Mouse (Mus musculus) WW6 (cell line): ENCODE results near the gene Scrn2.

Source experiments
- DNase-seq: peaks from one replicate; pipeline ENCODE4 v3.0.0-alpha.2; 2013; ENCODE audit warnings: low read depth, low spot score

Scrn2 gene

DNA sequence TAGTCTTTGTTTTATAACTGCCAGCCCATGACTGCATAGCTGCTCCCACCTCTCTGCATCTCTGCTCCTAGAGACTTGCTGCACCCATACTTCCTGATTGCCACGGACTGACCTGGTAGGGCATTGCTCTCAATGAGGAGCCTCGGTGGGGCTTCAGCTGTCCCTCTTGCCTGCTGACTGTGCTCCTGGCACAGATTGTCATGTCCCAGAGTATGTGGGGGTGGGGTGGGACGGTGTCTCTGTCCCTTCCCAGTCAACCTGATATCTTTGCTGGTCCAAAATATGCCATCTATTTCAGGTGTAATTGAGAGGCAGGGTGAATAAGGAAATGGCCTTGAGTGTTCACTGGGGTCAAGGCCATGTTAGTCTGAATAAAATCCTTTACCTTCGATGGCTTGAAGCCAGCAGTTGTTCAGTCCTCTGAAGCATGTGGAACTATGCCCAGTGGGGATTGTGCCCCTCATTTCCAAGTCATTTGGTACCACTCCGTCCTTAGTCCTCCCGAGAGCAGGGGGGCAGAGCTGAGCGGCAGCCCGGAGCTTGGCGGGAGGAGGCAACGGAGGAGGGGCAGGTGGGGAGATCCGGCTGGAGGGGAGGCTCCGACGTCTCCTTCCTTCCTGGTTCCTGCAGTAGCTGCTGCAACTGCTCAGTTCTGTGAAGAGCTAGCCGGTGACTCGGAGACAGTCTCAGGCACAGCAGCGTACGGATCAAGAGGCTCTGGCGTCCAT, 20.6 kb downstream of the Scrn2 start, which contains the start of gene Osbpl7:
Osbpl7 (plus strand) TSS at position 413 of the 728 bp plus-strand sequence.
- no peak for DNase-seq

DNA sequence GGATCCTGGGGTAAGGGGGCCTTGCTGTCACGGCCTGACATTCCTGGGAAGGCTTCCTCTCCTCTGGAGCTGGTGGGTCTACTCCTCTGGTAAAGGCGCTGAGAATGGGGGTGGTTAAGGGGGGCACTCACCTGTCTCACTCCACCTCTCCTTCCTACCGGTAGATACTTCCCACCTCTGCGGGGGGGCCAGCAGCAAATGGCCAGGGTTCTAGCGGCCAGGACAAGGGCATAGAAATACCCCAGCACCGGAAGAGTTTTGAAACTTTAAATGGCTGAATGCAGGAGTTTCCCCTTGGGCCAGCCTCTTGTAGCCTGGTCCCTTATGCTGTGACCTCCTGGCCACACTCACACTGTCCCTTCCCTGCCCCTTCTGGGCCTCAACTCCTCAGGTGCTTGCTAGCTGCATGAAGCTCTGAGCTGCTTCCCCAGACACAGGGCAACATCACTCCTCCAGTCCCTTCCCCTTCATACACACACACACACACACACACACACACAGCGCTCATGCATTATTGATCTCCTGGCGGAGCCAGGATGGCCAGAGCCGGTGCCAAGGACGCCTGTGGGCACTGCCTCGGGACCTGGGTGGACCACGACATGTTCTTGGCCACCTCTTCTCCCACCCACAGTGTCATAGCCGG, 21.3 kb downstream of the Scrn2 start:
- no peak for DNase-seq

DNA sequence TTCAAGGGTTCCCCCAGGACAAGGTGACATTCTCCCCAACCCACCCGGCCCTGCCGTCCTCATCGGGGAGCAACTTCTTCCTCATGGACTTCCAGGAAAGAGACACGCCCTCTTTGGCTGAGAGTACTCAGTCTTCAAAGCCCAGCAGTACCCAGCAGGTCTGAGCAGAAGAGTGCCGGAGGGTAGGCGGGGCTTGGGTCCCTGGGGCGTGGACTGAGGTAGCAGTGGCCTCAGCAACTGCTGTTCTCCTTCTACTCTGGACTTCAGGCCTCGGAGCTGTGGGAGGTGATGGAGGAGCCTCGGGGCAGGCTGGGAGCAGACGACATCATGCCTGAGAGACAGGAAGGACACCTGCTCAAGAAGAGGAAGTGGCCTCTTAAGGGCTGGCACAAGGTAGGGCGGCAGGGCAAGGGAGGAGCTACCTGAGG, 22.5 kb downstream of the Scrn2 start:
- no peak for DNase-seq

DNA sequence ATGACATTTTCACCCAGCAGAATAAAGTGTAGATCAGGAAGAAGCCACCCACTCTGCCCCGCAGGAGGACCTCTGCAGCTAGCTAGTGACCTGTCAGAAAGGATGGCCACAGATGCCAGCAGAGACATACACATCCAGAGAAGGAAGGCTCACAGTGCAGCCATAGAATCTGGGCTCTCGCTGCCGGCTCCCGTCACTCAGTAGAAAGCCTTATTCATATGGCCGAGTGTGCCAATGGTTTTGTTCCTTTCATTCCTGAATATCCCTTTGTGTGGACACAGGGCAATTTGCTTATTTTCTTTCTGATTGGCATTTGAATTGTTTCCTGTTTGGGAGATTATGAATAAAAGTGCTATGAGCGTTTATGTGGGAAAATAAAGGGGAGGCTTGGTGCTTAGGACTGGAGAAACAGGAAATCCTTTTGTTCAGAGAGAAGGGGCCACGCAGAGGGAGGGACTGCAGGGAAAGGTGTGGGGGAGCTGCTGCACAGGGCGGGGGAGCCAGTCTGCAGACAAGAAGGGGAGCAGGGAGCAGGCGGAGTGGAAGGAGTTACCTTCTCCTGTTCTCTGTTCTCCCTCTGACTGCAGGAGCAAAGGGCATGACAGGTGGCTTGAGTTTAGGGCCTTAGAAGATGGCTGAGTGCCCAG, 33.7 kb downstream of the Scrn2 start:
- no peak for DNase-seq

DNA sequence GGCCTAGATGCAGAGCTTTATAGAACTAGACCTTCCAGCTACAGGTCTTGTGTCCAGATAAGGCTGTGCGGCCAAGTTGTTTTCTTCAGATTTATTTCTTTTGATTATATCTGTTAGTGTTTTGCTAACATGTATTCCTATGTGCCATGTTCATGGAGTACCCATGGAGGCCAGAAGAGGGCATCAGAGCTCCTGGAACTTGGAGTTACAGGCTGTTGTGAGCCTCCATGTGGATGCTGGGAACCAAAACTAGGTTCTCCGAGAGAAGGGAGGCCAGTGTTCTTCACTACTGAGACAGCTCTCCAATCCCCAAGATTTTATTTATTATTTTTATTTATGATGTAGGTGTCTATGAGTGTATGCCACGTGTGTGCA, 34.2 kb downstream of the Scrn2 start:
- no peak for DNase-seq

DNA sequence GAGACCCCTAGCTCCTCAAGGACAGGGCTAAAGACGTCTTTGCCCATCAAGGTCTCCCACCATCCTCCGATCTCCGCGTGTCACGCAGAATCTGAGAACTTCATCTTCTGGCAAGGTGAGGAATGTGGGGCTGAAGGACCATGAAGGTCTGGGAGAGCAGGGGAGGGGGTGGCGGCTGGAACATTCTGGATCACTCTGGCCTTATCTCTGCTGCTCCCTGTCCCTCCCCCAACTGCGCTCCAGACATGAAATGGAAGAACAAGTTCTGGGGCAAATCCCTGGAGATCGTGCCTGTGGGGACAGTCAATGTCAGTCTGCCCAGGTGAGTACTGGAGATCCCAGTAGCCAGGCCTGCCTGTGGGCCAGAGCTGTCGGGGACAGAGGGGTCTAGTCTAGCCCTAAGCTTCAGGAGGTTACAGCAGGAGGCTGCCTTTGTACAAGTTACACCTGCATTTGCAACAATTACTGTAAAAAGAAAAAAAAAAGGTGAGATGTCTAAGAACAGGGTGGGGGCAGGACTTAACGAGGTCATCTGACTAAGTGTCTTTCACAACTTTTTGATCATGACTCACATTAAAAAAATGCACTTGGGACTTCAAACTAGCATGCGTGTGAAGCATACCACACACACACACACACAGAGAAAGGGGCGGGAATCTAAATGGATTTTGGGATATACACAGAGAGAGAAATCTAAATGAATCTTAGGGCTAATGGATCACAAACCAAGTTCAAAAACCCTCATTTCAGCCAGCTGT, 36.0 kb downstream of the Scrn2 start:
- DNase-seq, result no peak

DNA sequence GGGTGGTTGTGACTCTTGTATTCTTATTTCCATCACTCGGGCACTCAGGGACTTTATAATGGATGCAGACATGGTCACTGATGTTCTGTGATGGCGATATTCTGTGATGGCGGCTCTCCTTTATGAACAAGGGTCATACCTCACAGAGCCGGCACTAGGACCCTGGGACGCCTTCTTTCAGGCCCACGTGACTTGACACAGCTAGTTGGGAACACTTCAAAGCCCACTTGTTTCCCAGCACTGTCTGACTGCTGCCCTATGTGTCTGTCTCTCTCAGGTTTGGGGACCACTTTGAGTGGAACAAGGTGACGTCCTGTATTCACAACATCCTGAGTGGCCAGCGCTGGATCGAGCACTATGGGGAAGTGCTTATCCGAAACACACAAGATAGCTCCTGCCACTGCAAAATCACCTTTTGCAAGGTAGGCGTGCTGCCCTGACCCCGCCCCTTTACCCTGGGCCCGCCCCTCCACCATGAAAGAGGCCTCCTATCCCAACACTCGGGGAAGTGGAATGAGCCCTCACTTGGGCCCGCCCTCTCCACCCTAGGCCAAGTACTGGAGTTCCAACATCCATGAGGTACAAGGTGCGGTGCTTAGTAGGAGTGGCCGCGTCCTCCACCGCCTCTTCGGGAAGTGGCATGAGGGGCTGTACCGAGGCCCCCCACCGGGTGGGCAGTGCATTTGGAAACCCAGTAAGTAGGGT, 37.1 kb downstream of the Scrn2 start:
- peak; percentile 89 for DNase-seq

DNA sequence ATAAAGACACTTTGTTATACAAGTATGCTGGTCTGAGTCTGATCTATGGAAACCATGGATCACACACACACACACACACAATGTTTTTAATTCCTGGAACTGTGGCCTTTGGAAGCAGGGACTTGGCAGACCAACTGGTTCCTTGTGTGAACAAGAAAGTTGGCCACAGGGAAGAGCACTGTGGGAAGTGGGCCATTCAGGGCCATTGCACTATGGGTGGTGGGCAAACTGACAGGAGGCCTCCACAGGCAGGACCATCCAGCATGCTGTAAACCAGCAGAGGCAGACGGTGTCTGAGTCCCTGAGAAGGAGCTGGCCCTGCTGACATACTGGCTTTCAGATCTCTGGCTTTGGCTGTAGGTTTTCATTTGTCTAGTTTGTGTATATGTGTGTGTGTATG, 39.6 kb downstream of the Scrn2 start:
- DNase-seq, result no peak

DNA sequence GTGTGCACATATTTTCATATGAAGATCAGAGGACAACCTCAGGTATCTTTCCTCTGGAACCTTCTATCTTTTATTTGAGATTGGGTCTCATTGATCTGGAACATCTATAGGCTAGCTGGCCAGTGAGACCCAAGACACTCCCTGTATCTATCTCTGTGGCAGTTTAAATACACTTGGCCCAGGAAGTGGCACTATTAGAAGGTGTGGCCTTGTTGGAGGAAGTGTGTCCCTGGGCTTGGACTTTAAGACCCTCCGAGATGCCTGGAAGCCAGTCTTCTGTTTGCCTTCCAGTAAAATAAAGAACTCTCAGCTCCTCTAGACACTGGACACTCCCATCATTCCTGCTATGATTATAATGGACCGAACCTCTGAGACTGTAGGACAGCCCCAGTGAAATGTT, 40.0 kb downstream of the Scrn2 start:
- no peak for DNase-seq

DNA sequence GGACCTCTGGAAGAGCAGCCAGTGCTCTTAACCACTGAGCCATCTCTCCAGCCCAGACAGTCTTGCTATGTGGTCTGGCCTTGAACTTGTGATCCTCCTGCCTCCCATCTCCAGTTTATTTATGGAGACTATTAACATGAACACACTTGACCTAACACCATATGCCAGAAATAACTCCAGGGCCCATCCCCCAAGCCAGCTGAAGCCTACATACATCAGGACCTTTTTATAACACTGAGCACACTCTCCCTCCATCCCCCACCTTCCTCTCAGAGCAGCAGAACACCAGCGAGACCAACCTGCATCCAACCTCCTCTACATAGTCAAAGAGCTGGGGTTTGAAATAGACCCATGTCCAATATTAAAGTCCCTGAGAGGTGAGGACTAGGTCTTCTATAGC, 41.4 kb downstream of the Scrn2 start:
- DNase-seq, result no peak

DNA sequence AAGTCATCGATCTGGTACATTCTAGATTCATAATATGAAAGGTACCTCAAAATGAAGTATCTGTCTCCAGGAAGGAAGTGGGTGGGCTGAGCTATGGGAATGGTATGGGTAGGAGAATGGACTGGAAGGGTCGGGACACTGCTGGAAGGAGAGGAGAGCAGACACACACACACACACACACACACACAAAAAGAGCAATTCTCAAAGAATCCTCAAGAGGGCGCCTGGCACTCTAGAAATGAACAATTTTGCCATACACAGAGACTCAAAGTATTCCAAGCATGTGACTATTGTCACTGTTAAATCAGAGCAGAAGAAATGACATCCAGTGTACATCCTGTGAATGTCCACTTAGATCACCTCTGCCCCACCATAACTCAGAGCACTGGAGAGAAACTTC, 42.8 kb downstream of the Scrn2 start:
- DNase-seq, result no peak

DNA sequence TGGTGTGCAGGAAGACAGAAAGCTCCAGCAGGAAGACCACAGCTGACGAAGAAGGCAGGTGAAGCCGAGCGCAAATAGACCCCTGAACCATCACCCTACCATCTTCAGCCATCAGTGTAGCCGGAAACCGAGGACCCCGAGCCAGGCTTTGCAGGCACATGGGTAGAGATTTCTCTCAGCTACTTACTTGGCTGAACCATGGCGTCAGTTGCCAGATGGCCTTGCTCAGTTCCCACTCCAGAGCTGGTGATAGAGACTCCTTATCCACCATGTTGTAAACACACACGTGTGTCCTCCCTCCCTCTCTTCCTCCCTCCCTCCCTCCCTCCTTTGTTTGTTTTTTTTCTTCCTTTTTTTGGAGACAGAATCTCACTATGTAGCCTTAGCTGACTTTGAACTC, 44.5 kb downstream of the Scrn2 start:
- DNase-seq, result no peak

DNA sequence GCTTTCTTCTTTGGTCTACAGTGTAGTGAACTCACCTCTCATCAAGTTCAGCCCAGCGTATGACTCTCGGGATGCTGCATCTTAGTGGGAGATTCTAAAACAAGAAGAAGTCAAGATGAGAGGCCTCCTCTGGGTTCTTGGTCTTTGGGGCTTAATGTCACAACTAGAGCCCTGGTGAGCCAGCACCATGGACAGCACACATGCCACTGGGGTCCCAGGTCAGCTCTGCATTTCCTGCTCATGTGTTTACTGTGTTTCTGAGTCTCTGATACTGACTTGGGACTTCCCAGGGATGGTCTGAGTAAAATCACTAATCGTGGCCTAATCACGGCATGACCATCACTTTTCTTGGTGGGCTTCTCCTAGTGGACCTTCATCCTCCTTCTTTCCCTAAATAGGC, 49.0 kb downstream of the Scrn2 start:
- DNase-seq, result no peak

DNA sequence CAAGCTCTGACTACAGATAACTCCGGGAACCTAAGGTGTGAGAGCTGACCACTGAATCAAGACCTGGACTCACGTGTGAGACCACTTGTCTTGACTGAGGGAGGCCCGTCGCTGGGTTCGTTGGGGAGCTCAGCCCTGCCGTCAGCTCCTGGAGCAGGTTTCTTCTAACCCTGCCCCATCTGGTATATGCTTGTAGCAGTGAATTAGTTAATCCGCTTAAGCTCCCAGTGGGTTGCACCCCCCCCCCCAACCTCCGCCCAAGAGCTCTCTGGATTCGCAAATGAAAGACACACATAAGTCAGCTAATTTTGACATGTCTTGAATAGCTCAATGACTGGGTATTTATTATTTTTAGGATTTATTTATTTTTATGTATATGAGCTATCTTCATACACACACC, 50.6 kb downstream of the Scrn2 start:
- DNase-seq, result no peak

DNA sequence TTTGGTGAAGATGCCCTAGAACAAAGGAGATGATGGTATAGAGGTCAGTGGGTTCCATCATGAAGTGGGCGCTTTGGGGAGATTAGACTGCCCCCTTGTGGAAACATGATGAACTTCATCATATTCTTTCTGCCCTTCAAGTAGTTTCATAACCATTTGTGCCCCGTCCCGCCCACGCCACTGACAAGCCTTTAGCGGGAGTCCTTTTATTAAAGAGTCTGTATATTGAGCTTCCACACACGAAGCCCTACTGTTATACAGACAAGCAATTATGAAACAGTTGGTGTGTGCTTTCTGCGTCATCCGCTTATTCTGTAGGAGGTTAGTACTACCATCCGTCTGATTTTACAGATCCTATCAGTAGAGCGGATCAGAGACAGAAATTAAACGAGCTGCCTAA, 53.2 kb downstream of the Scrn2 start:
- DNase-seq, result no peak
